Mouse (Mus musculus) hindbrain, embryonic 10.5 days (tissue): ENCODE measurements around the gene Kifap3. TPM values are rescaled to one million over a fixed set of nuclear protein-coding genes. Genes with fewer than 3 reads are reported as not detected.
"Not testable (repeated sequence)": the region's sequence is repeated elsewhere in the genome, so short reads cannot be mapped to it uniquely, and the experiment has no call there.

Experiments used
- DNase-seq: peaks from one replicate; pipeline ENCODE4 v3.0.0-alpha.2; 2017; ENCODE audit warnings: low spot score
- H3K27ac ChIP-seq: fragments of 300-500 bp; sonication (generic); 2 replicates; pipeline ENCODE4 v1.5.1; 2016; ENCODE audit warnings: mild to moderate bottlenecking, moderate library complexity
- H3K27me3 ChIP-seq: fragments of 300-500 bp; sonication (generic); 2 replicates; pipeline ENCODE4 v1.6.1; 2016; ENCODE audit warnings: mild to moderate bottlenecking; ENCODE audit not compliant: poor library complexity, insufficient read depth, severe bottlenecking
- H3K36me3 ChIP-seq: fragments of 300-500 bp; sonication (generic); 2 replicates; pipeline ENCODE4 v1.6.1; 2016; ENCODE audit warnings: mild to moderate bottlenecking, moderate library complexity
- H3K4me1 ChIP-seq: fragments of 300-500 bp; sonication (generic); replicated peaks from 2 replicates; pipeline ENCODE4 v1.6.1; 2016; ENCODE audit warnings: mild to moderate bottlenecking
- H3K4me3 ChIP-seq: fragments of 300-500 bp; sonication (generic); 2 replicates; pipeline ENCODE4 v1.5.1; 2016; ENCODE audit warnings: mild to moderate bottlenecking, moderate library complexity
- H3K9me3 ChIP-seq: fragments of 300-500 bp; sonication (generic); 2 replicates; pipeline ENCODE4 v1.6.1; 2016; ENCODE audit warnings: mild to moderate bottlenecking, moderate library complexity
- WGBS: fragments of 180-500 bp; shearing (Covaris S2); methylation state at CpG from one replicate; pipeline ENCODE4 v1.1.7; 2016; 5-methylcytosine and 5-hydroxymethylcytosine counted together
- polyA plus RNA-seq: library from polyadenylated mRNA; unstranded; fragments of >200 nt; fragmentation: Nextera tagmentation; extraction: Ambion mirVana; gene quantifications from 2 replicates; pipeline ENCODE4 v1.2.1, GENCODE M21; 2016

Gene Kifap3
- polyA plus RNA-seq: 34.3 and 36.9 TPM in 2 replicates

DNA sequence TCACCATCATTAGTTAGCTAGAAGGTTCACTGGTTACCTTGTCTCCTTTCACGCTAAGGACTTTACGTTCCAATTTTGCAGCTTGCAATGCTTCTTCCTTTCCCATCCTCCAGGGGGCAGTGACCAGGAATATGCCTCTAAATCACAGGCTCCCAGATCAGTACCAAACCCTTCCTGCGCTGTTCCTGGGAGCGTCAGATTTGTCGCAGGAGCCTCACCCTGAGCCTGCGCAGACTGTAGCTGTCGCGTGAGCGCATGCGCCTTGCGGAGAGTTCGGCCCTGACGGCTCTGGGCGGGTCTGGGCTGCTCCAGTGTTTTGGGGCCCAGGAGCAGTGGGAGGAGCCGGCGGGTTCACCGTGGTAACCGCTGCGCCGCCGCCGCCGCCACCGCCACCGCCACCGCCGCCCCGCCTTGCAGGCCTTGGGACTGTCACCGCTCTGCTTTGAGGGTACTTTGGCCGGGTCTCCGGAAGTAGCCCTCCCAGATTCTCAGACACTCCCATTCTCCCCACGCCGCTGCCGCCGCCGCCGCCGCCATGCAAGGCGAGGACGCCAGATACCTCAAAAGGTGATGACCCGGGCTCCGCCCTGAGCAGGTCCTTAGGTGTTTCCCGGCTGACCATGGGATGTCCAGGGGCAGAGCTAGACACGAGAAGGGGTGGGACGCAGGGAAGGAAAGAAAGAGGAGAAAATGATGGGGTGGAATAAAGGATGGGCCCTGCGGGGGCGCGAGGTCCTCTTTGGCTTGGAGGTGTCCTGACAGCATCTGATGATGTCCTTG, at the start of gene Kifap3:
Gene Kifap3 (plus strand): TSS at position 248 of the 780 bp plus-strand sequence.
- peaks cover 5% of the 10 kb centered on the region; the same call in 1 of the 2 replicates for H3K9me3 ChIP-seq
- peaks cover 9% of the 10 kb centered on the region for H3K36me3 ChIP-seq
- no peaks in the 10 kb centered on the region for H3K27me3 ChIP-seq
- WGBS: under 1% methylated on average over 48 of the region's 48 CpGs
- peak; percentile 99 for DNase-seq
- peak within 1 kb of the TSS; percentile 87 for H3K27ac ChIP-seq
- H3K4me3 ChIP-seq: peak within 1 kb of the TSS; percentile 69
- peaks cover 10% of the 10 kb centered on the region for H3K4me1 ChIP-seq

DNA sequence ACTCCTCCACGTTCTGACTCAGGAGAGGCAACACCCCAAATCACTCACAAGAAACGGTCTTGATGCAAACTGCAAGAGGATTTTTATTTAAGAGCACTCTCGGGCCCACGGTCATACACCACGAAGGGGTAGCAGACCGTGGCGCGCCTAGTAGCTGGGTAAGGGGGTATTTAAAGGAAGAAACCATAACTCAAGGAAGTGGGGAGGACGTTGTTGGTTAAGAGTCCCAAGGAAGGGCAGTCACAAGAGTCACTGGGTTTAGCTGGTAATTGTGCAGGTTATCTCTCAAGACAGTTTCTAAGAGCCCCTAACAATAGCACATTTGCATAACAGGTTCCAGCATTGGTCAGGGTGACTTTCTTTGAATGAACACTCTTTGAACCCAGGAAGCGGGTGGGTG, 48.2 kb upstream of the Kifap3 start:
- WGBS: 91% methylated on average over 10 of the region's 10 CpGs

DNA sequence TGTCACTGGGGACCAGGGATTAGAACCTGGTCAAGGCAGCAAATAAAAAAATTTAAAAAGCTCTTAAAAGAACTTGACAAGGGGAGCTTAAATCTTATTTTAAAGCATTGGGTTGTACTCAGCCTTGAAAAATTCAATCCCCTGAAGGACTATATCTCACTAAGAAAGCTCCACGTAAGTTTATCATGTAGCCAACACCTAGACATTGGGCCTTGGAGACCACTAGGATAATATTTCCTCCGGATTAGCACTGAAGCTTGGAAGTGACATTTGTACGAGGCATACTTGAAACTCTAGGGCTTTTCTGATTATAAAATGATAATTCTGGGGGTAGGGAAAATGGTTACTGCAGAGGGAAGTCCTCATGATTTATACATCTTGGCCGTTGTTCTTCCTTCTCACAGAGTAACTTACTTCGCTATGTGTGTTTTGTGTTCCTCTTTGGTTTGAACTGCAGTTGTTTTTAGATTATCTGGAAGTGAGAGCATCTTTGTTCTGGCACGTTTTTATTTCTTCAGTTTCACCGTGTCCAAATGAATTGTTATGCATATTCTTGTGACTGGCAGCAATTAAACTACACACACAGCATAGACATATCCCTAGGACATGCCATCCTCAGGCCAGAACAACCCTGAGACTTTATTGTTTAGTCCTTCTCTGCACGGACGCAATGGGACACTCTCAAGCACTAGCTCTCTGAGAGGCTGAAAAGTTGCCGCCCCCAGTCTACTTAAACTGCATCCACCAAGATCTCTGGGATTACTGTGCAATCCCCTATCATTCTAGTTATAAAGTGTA, 42.7 kb upstream of the Kifap3 start:
- H3K36me3 ChIP-seq: no peaks in the 10 kb centered on the region
- 89% methylated on average over 10 of the region's 10 CpGs for WGBS
- no peaks in the 10 kb centered on the region for H3K27me3 ChIP-seq
- H3K9me3 ChIP-seq: no peaks in the 10 kb centered on the region; the same call in 1 of the 2 replicates
- no peak for DNase-seq
- no peak overlapping the region for H3K4me3 ChIP-seq
- H3K27ac ChIP-seq: no peak overlapping the region
- H3K4me1 ChIP-seq: no peaks in the 10 kb centered on the region

More for the DNA sequence above, 48.2 kb upstream of the Kifap3 start:
- H3K9me3 ChIP-seq, H3K4me1 ChIP-seq, DNase-seq, H3K4me3 ChIP-seq, H3K27ac ChIP-seq, H3K27me3 ChIP-seq, H3K36me3 ChIP-seq: not testable (repeated sequence)

DNA sequence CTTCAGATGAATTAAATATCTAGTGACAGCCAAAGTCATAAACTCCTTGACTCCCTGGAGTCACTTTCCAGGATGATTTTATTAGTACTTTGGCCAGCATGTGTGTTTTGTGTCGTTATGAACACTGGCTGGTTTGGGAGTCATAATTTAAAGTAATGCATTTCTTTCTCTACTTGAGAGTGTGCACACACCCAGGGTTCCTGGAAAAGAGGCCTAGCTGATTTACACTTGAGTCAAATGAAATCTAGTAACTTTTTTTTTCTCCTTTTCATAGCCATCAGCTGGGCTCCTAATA, 42.2 kb upstream of the Kifap3 start:
- Histone ChIP-seq H3K27ac (no peak overlapping the region), H3K4me1 (no peaks in the 10 kb centered on the region), H3K27me3 (no peaks in the 10 kb centered on the region), H3K36me3 (no peaks in the 10 kb centered on the region), H3K4me3 (no peak overlapping the region), H3K9me3 (no peaks in the 10 kb centered on the region; the same call in 1 of the 2 replicates)
- 89% methylated on average over 1 of the region's 1 CpGs for WGBS
- no peak for DNase-seq

DNA sequence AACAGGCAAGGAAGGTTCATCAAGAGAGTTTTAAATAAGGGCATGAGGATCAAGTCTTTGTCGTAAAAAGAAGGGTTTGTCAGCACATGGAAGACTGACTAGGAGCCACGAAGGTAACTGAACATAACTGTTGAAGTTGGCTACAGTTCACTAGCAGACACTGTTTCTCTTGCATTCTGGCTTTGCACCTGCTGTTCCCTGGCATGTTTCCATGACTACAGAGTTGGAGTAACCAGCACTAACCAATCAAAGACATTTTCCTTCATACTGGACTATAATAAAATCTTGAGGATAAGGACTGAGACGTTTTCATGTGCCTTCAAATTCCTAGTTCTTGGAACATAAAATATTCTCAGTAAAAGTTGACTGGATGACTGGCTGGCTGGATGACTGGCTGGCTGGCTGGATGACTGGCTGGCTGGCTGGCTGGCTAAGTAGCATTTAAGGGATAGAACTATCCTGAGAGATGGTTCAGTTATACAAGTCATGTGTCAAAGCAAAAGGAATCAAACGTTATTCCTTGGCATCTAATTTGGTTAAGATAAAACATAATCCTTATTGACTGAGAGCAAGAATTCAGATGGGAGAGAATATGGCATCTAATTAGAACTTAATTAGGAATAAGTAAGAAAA, 27.9 kb upstream of the Kifap3 start:
- H3K9me3 ChIP-seq: no peaks in the 10 kb centered on the region
- 80% methylated on average over 4 of the region's 4 CpGs for WGBS
- no peak overlapping the region for H3K27ac ChIP-seq
- no peaks in the 10 kb centered on the region for H3K27me3 ChIP-seq
- no peak for DNase-seq
- no peaks in the 10 kb centered on the region for H3K36me3 ChIP-seq
- H3K4me3 ChIP-seq: no peak overlapping the region
- no peaks in the 10 kb centered on the region for H3K4me1 ChIP-seq

DNA sequence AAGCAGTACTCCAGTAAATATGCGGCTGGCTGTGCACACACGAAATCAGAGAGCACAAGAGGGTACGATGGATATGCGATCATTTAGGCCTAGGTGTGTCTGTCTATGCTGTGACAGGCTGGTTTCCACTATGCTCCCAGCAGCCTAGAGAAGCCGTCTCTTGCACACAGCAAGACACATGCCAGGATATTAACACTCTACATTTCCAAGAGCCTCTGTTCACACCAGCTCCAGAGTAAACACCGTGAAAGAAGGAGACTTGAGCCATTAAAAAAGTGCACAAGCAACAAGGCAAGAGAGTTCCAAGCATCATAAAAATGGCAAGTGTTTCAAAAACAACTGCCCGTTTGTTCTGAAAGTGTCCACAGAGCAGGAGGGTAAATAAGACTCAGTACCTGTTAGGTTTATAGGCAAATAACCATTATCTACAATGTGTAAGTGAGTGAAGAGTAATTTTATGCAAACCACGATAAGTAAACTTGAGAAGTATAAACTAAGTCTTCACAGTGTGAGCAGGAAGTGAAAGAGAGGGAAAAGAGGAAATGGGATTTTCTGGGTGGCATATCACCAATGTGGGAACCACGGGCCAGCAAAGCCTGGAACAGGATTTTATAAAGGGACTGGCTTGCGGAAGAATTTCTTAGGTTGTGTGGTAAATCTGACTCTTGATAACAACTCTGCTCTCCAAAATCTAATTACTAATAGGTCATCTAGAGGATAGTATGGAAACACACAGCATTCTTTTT, 21.7 kb upstream of the Kifap3 start:
- 84% methylated on average over 10 of the region's 10 CpGs for WGBS
- H3K4me1 ChIP-seq: no peaks in the 10 kb centered on the region

DNA sequence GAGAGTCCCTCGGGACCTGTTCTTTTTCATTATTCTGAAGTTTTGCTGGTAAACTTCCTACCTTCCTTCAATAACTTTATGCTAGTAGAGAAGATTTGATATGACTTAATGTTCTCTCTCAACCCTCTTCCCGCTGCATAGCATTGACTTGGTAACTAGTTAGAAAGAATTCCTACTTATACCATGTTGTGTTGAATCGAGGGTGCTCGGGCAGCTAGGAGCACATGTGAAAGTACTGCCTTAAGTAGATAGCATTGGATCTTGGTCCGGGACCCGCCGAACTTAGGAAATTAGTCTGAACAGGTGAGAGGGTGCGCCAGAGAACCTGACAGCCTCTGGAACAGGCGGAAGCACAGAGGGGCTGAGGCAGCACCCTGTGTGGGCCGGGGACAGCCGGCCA, 4.2 kb downstream of the Kifap3 start:
- not testable (repeated sequence) for DNase-seq, H3K4me3 ChIP-seq, H3K4me1 ChIP-seq, H3K9me3 ChIP-seq, H3K27me3 ChIP-seq, H3K27ac ChIP-seq, H3K36me3 ChIP-seq
- 94% methylated on average over 9 of the region's 11 CpGs for WGBS

More for the DNA sequence above, 21.7 kb upstream of the Kifap3 start:
- no peak overlapping the region for H3K4me3 ChIP-seq
- H3K27me3 ChIP-seq: no peaks in the 10 kb centered on the region
- no peak for DNase-seq
- no peak overlapping the region for H3K27ac ChIP-seq
- no peaks in the 10 kb centered on the region for H3K36me3 ChIP-seq
- H3K9me3 ChIP-seq: no peaks in the 10 kb centered on the region

DNA sequence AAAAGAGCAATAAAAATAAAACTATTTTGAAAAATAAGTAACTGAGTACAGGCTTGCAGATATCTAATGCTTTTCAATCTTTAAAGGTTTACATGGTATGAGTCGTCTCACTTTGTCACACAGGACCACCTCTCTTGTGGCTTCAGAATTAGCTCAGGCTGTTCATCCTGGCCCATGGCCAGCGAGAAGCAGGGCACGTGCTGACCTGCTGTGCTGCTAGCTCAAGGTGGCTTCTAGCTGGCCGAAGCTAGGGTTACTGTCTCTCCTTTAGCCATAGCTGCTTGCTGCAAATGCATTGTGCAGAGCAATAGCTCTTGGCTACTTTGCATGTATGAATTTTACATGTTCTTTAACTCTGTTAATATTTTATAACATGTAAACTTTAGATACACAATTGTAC, 42.0 kb downstream of the Kifap3 start:
- no peak overlapping the region for H3K27ac ChIP-seq
- H3K36me3 ChIP-seq: peaks cover 11% of the 10 kb centered on the region
- WGBS: 87% methylated on average over 4 of the region's 4 CpGs
- H3K4me1 ChIP-seq: no peaks in the 10 kb centered on the region
- H3K27me3 ChIP-seq: no peaks in the 10 kb centered on the region
- DNase-seq: no peak
- no peaks in the 10 kb centered on the region for H3K9me3 ChIP-seq
- no peak overlapping the region for H3K4me3 ChIP-seq

DNA sequence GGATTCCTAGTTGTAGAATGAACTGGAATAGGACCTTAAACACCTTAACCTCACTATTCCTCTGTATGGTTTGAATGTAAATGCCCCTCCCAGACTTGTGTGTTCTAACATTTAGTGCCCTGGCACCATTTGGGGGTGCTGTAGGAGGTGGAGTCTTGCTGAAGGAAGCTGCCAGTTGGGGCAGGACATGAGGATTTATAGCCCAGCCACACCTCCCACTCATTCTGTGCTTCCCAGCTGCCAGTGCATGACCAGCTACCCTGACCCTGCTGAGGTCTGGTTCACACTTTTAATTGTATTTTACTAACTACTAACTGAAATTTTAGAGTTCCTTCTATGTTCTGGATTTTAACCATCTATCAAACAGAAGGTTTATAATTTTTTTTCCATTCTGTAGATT, 50.1 kb downstream of the Kifap3 start:
- no peaks in the 10 kb centered on the region for H3K27me3 ChIP-seq

DNA sequence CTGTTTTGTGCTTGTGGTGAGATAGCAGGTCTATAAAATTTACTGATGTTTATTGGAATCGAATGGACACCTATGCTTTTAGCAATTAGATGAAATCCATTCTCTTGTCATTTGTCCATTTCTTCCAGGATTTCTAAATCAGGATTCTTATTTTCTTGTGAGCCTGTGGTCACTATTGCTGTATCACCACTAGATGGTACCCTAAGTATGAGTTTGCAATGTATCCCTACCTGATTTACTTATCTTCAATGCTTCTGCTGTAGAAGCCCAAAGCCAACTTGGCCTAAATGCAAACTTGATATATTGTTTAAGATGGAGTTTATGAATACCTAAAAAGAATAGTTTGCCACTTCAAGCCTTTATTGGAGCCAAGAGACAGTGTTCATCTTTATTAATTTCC, 54.7 kb downstream of the Kifap3 start:
- H3K4me3 ChIP-seq: no peak overlapping the region
- H3K27me3 ChIP-seq: no peaks in the 10 kb centered on the region
- no peak for DNase-seq
- no peaks in the 10 kb centered on the region for H3K4me1 ChIP-seq
- H3K27ac ChIP-seq: no peak overlapping the region
- WGBS: 73% methylated on average over 1 of the region's 1 CpGs
- 0 out of 2 replicates have a peak, but pooled peaks cover 3% of the 10 kb centered on the region for H3K36me3 ChIP-seq
- no peaks in the 10 kb centered on the region for H3K9me3 ChIP-seq

More for the DNA sequence above, 50.1 kb downstream of the Kifap3 start:
- no peak for DNase-seq
- Histone ChIP-seq H3K27ac (no peak overlapping the region), H3K4me3 (no peak overlapping the region), H3K4me1 (no peaks in the 10 kb centered on the region), H3K36me3 (0 out of 2 replicates have a peak, but pooled peaks cover 3% of the 10 kb centered on the region), H3K9me3 (no peaks in the 10 kb centered on the region)

DNA sequence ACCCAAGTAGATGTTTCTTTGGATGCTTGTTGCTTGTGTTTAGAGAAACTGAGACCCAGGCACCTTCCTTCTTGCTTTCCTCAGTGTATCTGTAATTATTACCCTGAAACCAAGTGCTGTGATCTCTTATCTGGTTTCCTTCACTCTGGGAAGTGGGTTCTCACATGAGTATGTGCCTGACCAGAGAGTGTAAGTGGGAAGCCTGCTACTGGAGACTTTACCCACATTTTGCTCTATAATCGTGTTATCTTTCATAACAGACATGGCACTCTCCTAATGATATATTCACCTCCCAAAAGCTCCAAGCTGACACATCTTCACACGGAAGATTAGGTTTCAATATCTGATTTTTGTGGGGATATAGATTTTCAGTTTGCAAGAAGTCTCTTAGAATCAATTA, 55.7 kb downstream of the Kifap3 start:
- DNase-seq: no peak
- no peak overlapping the region for H3K27ac ChIP-seq
- WGBS: 86% methylated on average over 2 of the region's 2 CpGs
- 0 out of 2 replicates have a peak, but pooled peaks cover 3% of the 10 kb centered on the region for H3K36me3 ChIP-seq
- no peaks in the 10 kb centered on the region for H3K9me3 ChIP-seq
- no peaks in the 10 kb centered on the region for H3K4me1 ChIP-seq
- no peaks in the 10 kb centered on the region for H3K27me3 ChIP-seq
- H3K4me3 ChIP-seq: no peak overlapping the region

DNA sequence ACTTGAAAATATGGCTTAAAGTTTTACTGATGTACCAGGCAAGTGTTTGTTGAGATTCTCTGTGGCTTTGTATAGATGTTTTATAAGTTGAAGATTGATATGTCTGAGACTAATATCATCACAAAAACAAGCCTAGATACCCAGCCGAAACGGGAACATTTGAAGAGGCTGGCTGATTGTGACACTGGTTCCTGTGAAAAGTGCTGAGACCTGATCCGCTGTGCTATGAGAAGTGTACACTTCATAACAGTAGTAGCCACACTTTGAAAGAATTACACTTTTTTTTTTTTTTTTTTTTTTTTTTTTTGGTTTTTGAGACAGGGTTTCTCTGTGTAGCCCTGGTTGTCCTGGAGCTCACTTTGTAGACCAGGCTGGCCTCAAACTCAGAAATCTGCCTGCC, 59.1 kb downstream of the Kifap3 start:
- 90% methylated on average over 3 of the region's 3 CpGs for WGBS
- DNase-seq, H3K4me3 ChIP-seq, H3K27ac ChIP-seq, H3K4me1 ChIP-seq, H3K27me3 ChIP-seq, H3K9me3 ChIP-seq, H3K36me3 ChIP-seq: not testable (repeated sequence)
